Mouse (Mus musculus) kidney, adult 2 months (tissue): ENCODE data around the gene Sav1.

ENCODE experiments used
- CTCF ChIP-seq: fragments of 200-500 bp; conservative IDR thresholded peaks from 2 replicates; pipeline ENCODE4 v1.5.1; 2011; ENCODE audit warnings: low read depth, mild to moderate bottlenecking, control low read depth, low read length, moderate library complexity, mixed read lengths; ENCODE audit not compliant: insufficient read depth, insufficient read length
- POLR2A ChIP-seq: fragments of 200-500 bp; IDR thresholded peaks from one replicate; pipeline ENCODE4 v1.6.1; 2011; ENCODE audit warnings: low read depth, low read length, control low read depth

DNA sequence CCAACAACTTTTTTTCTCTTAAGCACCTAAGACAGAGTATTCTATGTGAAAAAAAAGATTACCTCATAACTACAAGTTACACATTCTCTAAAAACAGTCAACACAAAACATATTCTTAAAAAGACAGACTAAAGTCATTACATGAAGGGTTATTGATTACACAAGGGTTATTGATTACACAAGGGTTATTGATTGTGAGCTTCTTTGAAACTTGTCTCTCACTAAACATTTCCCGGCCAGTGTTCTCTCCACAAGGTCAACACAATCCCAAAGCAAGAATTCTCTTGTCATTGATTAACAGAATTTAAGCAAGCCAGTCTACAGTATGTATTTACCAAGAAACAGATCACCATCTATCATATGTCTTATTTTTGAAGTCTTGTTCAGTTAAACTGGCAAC is 64.7 kb downstream of the Sav1 start:
- TF ChIP-seq CTCF (no peak), POLR2A (no peak)
